Mouse (Mus musculus) limb, embryonic 14.5 days (tissue): ENCODE measurements around the gene Sae1. TPM values are rescaled to one million over a fixed set of nuclear protein-coding genes. Genes with fewer than 3 reads are reported as not detected.

Source experiments
- ATAC-seq: fragments of 200-750 bp; cut with Nextera tagmentation; 2 replicates; pipeline ENCODE4 v1.8.0; 2017; ENCODE audit warnings: low read depth, moderate number of reproducible peaks, moderate TSS enrichment; ENCODE audit not compliant: low FRiP score
- DNase-seq: peaks from one replicate; pipeline ENCODE4 v3.0.0-alpha.2; 2015; ENCODE audit warnings: low spot score
- H3K27ac ChIP-seq: fragments of 300-500 bp; sonication (generic); replicated peaks from 2 replicates; pipeline ENCODE4 v1.5.1; 2014; ENCODE audit warnings: low read depth, mild to moderate bottlenecking, low read length, moderate library complexity, mixed read lengths
- H3K27me3 ChIP-seq: fragments of 300-500 bp; sonication (generic); 2 replicates; pipeline ENCODE4 v1.6.1; 2014; ENCODE audit warnings: low read length, mixed read lengths; ENCODE audit not compliant: control insufficient read depth, insufficient read depth
- H3K36me3 ChIP-seq: fragments of 300-500 bp; sonication (generic); 2 replicates; pipeline ENCODE4 v1.6.1; 2014; ENCODE audit warnings: mild to moderate bottlenecking, low read length, moderate library complexity, mixed read lengths; ENCODE audit not compliant: control insufficient read depth, insufficient read depth
- H3K4me1 ChIP-seq: fragments of 300-500 bp; sonication (generic); 2 replicates; pipeline ENCODE4 v1.6.1; 2014; ENCODE audit warnings: antibody characterized with exemption, low read length, mixed read lengths; ENCODE audit not compliant: control insufficient read depth, insufficient read depth
- H3K4me2 ChIP-seq: fragments of 300-500 bp; sonication (generic); replicated peaks from 2 replicates; pipeline ENCODE4 v1.6.1; 2014; ENCODE audit warnings: low read depth, mild to moderate bottlenecking, low read length, moderate library complexity; ENCODE audit not compliant: severe bottlenecking
- H3K4me3 ChIP-seq: fragments of 300-500 bp; sonication (generic); replicated peaks from 2 replicates; pipeline ENCODE4 v1.5.1; 2014; ENCODE audit warnings: low read length
- H3K9ac ChIP-seq: fragments of 300-500 bp; sonication (generic); 2 replicates; pipeline ENCODE4 v1.6.1; 2014; ENCODE audit warnings: mild to moderate bottlenecking, low read depth, low read length, moderate library complexity; ENCODE audit not compliant: severe bottlenecking
- H3K9me3 ChIP-seq: fragments of 300-500 bp; sonication (generic); 2 replicates; pipeline ENCODE4 v1.6.1; 2016; ENCODE audit warnings: low read length; ENCODE audit not compliant: control insufficient read depth
- POLR2A ChIP-seq: fragments of 200-500 bp; IDR thresholded peaks from 2 replicates; pipeline ENCODE4 v1.8.0; 2012; ENCODE audit warnings: inconsistent platforms, mild to moderate bottlenecking, moderate library complexity, borderline replicate concordance; ENCODE audit not compliant: insufficient read depth, insufficient read length; ENCODE audit errors: extremely low read depth
- WGBS: fragments of 180-500 bp; shearing (Covaris S2); extraction: QIAGEN DNeasy Blood & Tissue Kit; methylation state at CpG from one replicate; pipeline ENCODE4 v1.1.7; 2014; 5-methylcytosine and 5-hydroxymethylcytosine counted together
- polyA plus RNA-seq, 2 experiments: library from polyadenylated mRNA; depleted of rRNA in 1 of 2; stranded (reverse) in 1 of 2; unstranded in 1 of 2; fragments of >200 nt; fragmentation: Nextera tagmentation in 1 of 2; extraction: Ambion mirVana in 1 of 2; gene quantifications; 2 replicates each; pipeline versions ENCODE4 v1.2.1 to v1.2.3; 2012 to 2014

Sae1 gene
- polyA plus RNA-seq, 2 experiments, result 172 to 273 TPM

GRCm38 (mm10) chr7:16405516-16406351 lies 18.1 kb upstream of the Sae1 start:
- DNase-seq (peak; percentile 42), ATAC-seq (no peak)
- H3K27me3 ChIP-seq, result no peaks in the 10 kb centered on the region
- 67% methylated on average over 11 of the region's 11 CpGs for WGBS
- peak overlapping the region; percentile 31 for H3K4me2 ChIP-seq
- peaks cover 3% of the 10 kb centered on the region; the same call in 1 of the 2 replicates for H3K36me3 ChIP-seq
- peak overlapping the region; percentile 29; the same call in 1 of the 2 replicates for H3K9ac ChIP-seq
- no peak for TF ChIP-seq POLR2A
- peak overlapping the region; percentile 81 for H3K27ac ChIP-seq
- H3K4me3 ChIP-seq, result no peak overlapping the region; the same call in 1 of the 2 replicates
- no peaks in the 10 kb centered on the region for H3K9me3 ChIP-seq
- H3K4me1 ChIP-seq, result peaks cover 30% of the 10 kb centered on the region

- ATAC-seq, result no peak
- peak overlapping the region; percentile 81 for H3K27ac ChIP-seq
- no peaks in the 10 kb centered on the region for H3K27me3 ChIP-seq
- no peak for TF ChIP-seq POLR2A
- WGBS, result 46% methylated on average over 2 of the region's 2 CpGs
- H3K4me3 ChIP-seq, result no peak overlapping the region; the same call in 1 of the 2 replicates
- H3K9me3 ChIP-seq, result no peaks in the 10 kb centered on the region
- no peaks in the 10 kb centered on the region for H3K36me3 ChIP-seq
- peak overlapping the region; percentile 31 for H3K4me2 ChIP-seq
- H3K9ac ChIP-seq, result peak overlapping the region; percentile 29; the same call in 1 of the 2 replicates
- DNase-seq, result peak; percentile 81
- H3K4me1 ChIP-seq, result peaks cover 30% of the 10 kb centered on the region
Measured at GRCm38 (mm10) chr7:16405073-16405455, 17.5 kb upstream of the Sae1 start.

DNA sequence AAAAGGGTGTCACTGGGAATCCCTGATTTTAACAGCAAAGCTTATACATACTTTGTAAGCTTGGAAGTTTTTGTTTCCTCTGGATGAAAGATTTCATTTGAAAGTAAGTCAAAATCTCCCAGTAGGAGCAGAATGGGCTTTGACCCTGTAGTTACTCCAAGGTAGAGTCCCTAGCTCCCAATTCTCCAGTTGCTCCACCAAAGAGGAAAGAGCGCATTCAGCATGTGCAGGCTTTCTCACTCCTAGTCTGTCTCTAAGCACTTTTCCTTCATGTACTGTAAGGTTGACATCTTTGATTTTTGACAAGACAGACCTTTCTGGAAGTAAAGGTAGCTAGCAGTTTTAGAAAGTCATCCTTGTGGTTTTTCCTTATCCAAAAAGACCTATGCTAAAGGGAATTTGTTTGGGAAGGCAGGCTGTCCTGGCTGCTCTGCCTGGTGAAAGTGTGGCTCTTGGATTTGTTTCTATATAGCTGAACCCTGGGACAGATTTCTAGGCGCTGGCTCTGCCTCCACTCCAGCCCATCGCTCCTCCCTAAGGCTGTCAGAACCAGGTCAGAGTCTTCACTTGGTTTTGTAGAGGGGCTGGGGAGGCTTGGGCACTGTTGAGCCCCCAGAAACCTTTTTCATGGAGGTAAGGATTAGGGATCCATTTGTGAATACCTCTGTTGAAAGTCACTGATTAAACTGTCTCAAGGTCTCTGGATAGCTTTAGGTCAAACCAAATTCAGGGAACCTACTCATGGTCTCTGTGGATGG lies 16.9 kb upstream of the Sae1 start:
- 87% methylated on average over 3 of the region's 3 CpGs for WGBS

DNA sequence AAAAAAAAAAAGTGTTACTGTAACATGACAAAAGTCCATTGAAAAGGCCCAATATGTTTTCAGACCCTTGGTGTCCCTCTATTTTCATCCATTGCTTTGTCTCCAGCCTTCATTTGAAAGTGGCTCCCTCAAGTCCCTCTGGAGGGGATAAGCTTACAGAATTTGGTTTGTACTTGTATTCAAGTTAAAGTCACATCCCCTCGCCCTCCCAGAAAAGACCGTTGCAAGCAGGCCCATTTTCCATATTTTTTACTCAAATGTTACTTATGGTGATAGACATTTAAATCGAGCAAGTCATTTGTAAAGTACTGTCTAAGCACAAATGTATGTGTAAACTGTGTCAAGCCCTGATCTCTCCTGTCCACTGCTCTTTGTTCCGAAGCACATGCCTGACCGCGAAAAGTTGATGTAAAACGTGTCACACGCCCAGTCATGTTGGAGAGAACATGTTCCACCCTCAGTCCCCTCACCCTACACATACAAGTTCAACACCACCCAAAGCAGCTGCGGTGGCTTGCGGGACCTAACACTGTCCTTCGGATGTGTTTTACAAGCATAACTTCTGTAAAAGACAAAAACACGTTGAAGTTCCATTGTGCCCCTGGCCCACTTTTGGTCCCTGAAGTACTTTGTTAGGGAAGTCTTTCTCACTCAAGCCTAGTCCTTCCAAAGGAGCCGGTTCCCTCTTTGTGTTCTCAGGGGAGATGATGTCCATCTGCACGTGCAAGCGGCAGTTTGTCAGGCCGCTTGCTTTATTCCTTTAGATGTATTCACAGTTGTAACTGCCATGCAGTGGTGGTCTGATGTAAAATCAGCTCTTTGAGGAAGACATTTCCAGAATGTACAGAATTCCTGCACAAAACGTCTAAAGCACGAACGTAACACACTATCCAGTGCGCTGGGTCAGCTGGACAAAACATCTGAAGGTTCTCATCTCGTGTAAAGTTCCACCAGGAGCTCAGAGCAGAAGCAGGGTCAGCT lies 15.7 kb upstream of the Sae1 start:
- no peaks in the 10 kb centered on the region for H3K27me3 ChIP-seq
- H3K36me3 ChIP-seq, result no peaks in the 10 kb centered on the region
- H3K9me3 ChIP-seq, result no peaks in the 10 kb centered on the region
- WGBS, result 37% methylated on average over 21 of the region's 21 CpGs
- peak overlapping the region; percentile 100 for H3K9ac ChIP-seq
- TF ChIP-seq POLR2A, result no peak
- H3K4me3 ChIP-seq, result peak overlapping the region; percentile 81
- peaks cover 38% of the 10 kb centered on the region for H3K4me1 ChIP-seq
- ATAC-seq (no peak), DNase-seq (no peak)
- peak overlapping the region; percentile 77 for H3K4me2 ChIP-seq
- peak overlapping the region; percentile 100 for H3K27ac ChIP-seq

More for the DNA sequence above, 16.9 kb upstream of the Sae1 start:
- DNase-seq, result no peak
- ATAC-seq, result no peak
- no peak for TF ChIP-seq POLR2A
- peak overlapping the region; percentile 81 for H3K27ac ChIP-seq
- no peaks in the 10 kb centered on the region for H3K9me3 ChIP-seq
- peak overlapping the region; percentile 31 for H3K4me2 ChIP-seq
- no peak overlapping the region for H3K4me3 ChIP-seq
- no peaks in the 10 kb centered on the region for H3K36me3 ChIP-seq
- H3K27me3 ChIP-seq, result no peaks in the 10 kb centered on the region
- H3K9ac ChIP-seq, result 0 out of 2 replicates have a peak overlapping the region, but pooled peaks have one; percentile 29
- peaks cover 30% of the 10 kb centered on the region for H3K4me1 ChIP-seq
